Mouse (Mus musculus) granulocyte monocyte progenitor cell, adult 5-6 weeks (primary cell): Measurements from ENCODE around the gene Gng8. TPM values are rescaled to one million over a fixed set of nuclear protein-coding genes. Genes with fewer than 3 reads are reported as not detected.

ENCODE experiments used
- total RNA-seq, 2 experiments: library from RNA; stranded (forward) in 1 of 2; stranded (reverse) in 1 of 2; fragments of 200-712, 200-1000 nt in 1 of 2; fragments of >200 nt in 1 of 2; fragmentation: Nextera tagmentation in 1 of 2; gene quantifications; 2 replicates each; pipeline ENCODE4 v1.2.3; 2014 to 2017

The Gng8 gene
- total RNA-seq, 2 experiments from 2014 or later = 0.62 TPM; not detected in 1

Other genes with a start within 250 kb of the Gng8 start
- gene Ceacam15, start 216.1 kb upstream of the Gng8 start, total RNA-seq (2014; fragmentation: Nextera tagmentation) = not detected in 2 replicates
- gene Ceacam15, start 216.1 kb upstream of the Gng8 start, total RNA-seq (2017) = not detected in 2 replicates
- not detected in 2 replicates for gene Ceacam9, start 169.9 kb upstream of the Gng8 start, total RNA-seq (2014; fragmentation: Nextera tagmentation)
- gene Ceacam9, start 169.9 kb upstream of the Gng8 start, total RNA-seq (2017) = not detected in 2 replicates
- 141 and 168 TPM in 2 replicates for gene Ap2s1, start 153.4 kb upstream of the Gng8 start, total RNA-seq (2014; fragmentation: Nextera tagmentation)
- gene Ap2s1, start 153.4 kb upstream of the Gng8 start, total RNA-seq (2017) = 102 and 128 TPM in 2 replicates
- gene Slc1a5, start 110.4 kb upstream of the Gng8 start, total RNA-seq (2014; fragmentation: Nextera tagmentation) = 110 and 118 TPM in 2 replicates
- 46.4 and 47.2 TPM in 2 replicates for gene Slc1a5, start 110.4 kb upstream of the Gng8 start, total RNA-seq (2017)
- 36.8 and 50.4 TPM in 2 replicates for gene Strn4, start 75.9 kb upstream of the Gng8 start, total RNA-seq (2014; fragmentation: Nextera tagmentation)
- 47.0 and 63.5 TPM in 2 replicates for gene Strn4, start 75.9 kb upstream of the Gng8 start, total RNA-seq (2017)
- gene Fkrp, start 75.1 kb upstream of the Gng8 start, total RNA-seq (2014; fragmentation: Nextera tagmentation) = 8.1 and 10.5 TPM in 2 replicates
- gene Fkrp, start 75.1 kb upstream of the Gng8 start, total RNA-seq (2017) = 9.3 and 11.0 TPM in 2 replicates
- gene Prkd2, start 48.9 kb upstream of the Gng8 start, total RNA-seq (2014; fragmentation: Nextera tagmentation) = 9.6 and 14.6 TPM in 2 replicates
- gene Prkd2, start 48.9 kb upstream of the Gng8 start, total RNA-seq (2017) = 3.4 and 11.9 TPM in 2 replicates
- gene Dact3, start 16.5 kb upstream of the Gng8 start, total RNA-seq (2014; fragmentation: Nextera tagmentation) = not detected in 2 replicates
- 0.31 and 0.69 TPM in 2 replicates for gene Dact3, start 16.5 kb upstream of the Gng8 start, total RNA-seq (2017)
- 1.1 and 1.2 TPM in 2 replicates for gene Ptgir, start 14.7 kb downstream of the Gng8 start, total RNA-seq (2014; fragmentation: Nextera tagmentation)
- gene Ptgir, start 14.7 kb downstream of the Gng8 start, total RNA-seq (2017) = 2.2 and 2.6 TPM in 2 replicates
- gene Calm3, start 32.3 kb downstream of the Gng8 start, total RNA-seq (2014; fragmentation: Nextera tagmentation) = 188 and 246 TPM in 2 replicates
- gene Calm3, start 32.3 kb downstream of the Gng8 start, total RNA-seq (2017) = 463 and 465 TPM in 2 replicates
- gene Pnmal2, start 52.9 kb downstream of the Gng8 start, total RNA-seq (2014; fragmentation: Nextera tagmentation) = not detected in 2 replicates
- 0.04 TPM in 1 of 2 replicates, not detected in the other for gene Pnmal2, start 52.9 kb downstream of the Gng8 start, total RNA-seq (2017)
- gene Pnmal1, start 67.9 kb downstream of the Gng8 start, total RNA-seq (2014; fragmentation: Nextera tagmentation) = not detected in 2 replicates
- not detected in 2 replicates for gene Pnmal1, start 67.9 kb downstream of the Gng8 start, total RNA-seq (2017)
- 0.09 TPM in 1 of 2 replicates, not detected in the other for gene Gm42372, start 91.3 kb downstream of the Gng8 start, total RNA-seq (2014; fragmentation: Nextera tagmentation)
- gene Gm42372, start 91.3 kb downstream of the Gng8 start, total RNA-seq (2017) = 0.04 TPM in 1 of 2 replicates, not detected in the other
- gene Ccdc8, start 100.9 kb downstream of the Gng8 start, total RNA-seq (2014; fragmentation: Nextera tagmentation) = 4.6 and 4.9 TPM in 2 replicates
- 4.8 and 6.5 TPM in 2 replicates for gene Ccdc8, start 100.9 kb downstream of the Gng8 start, total RNA-seq (2017)
- gene Ppp5c, start 136.1 kb downstream of the Gng8 start, total RNA-seq (2014; fragmentation: Nextera tagmentation) = 96.2 and 123 TPM in 2 replicates
- gene Ppp5c, start 136.1 kb downstream of the Gng8 start, total RNA-seq (2017) = 81.0 and 89.8 TPM in 2 replicates
- 0.04 and 1.1 TPM in 2 replicates for gene Hif3a, start 170.6 kb downstream of the Gng8 start, total RNA-seq (2014; fragmentation: Nextera tagmentation)
- gene Hif3a, start 170.6 kb downstream of the Gng8 start, total RNA-seq (2017) = 0.05 and 0.47 TPM in 2 replicates
- gene Psg16, start 182.3 kb downstream of the Gng8 start, total RNA-seq (2014; fragmentation: Nextera tagmentation) = 0.15 and 0.49 TPM in 2 replicates
- gene Psg16, start 182.3 kb downstream of the Gng8 start, total RNA-seq (2017) = 0.22 and 0.41 TPM in 2 replicates